Mouse (Mus musculus): Measurements from ENCODE around the gene Zscan21.

DNA sequence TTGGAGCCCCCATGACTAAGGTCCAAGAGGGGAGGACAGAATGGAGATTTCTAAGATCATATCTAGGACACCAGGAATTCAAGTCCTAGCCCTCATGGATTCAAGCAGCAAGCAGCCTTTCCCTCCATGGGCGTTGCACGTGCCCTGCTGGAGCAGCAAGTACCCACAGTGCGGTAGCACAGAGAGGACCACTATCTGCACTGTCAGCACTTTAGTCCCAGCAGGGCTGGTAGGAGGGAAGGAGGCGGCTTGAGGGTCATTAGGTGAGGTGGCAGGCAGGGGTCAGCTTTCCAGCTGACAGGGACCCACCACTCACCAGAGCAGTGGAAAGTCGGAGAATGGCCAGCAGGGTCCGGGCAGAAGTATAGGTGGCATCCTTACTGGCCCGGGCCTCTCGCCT is 48.9 kb downstream of the Zscan21 start:
- TF ChIP-seq POLR2A (IDR thresholded peaks at IDR 0.05; ENCODE audit: insufficient read depth, low read depth, low read length), result no peak
- TF ChIP-seq CTCF (IDR thresholded peaks at IDR 0.05), result no peak

Measured in heart, adult 2 months (tissue).